Mouse (Mus musculus): Measurements from ENCODE around the gene Sec23b.

DNA sequence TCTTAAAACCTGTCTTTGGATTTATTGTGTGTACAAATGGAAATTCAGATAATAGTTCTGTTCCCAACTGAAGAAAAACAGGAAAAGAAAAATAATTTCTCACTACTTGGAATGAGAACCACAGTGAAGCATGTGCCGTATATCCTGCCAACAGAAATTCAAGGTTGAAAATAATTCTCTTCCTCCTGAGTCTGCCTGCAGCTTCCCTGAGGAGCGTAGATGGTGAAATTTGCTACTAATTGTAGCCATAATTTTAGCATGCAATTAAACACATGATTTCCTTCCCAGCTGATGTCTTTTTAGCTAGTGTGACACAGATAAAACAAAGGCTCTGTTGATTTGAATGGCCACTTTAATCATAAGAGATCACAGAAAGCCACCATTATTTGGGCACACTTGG lies 78.7 kb downstream of the Sec23b start:
- TF ChIP-seq GATA1 (IDR thresholded peaks at IDR 0.05; ENCODE audit: borderline replicate concordance, low read length) = no peak
- no peak for TF ChIP-seq FLI1 (IDR thresholded peaks at IDR 0.05; ENCODE audit: low read length)

All from megakaryocyte, embryonic 14.5 days (primary cell).